Mouse (Mus musculus) myocyte (in vitro differentiated cells): Measurements from ENCODE around the gene Tmem243. TPM values are rescaled to one million over a fixed set of nuclear protein-coding genes. Genes with fewer than 3 reads are reported as not detected.
"Not testable (repeated sequence)": the region's sequence is repeated elsewhere in the genome, so short reads cannot be mapped to it uniquely, and the experiment has no call there.

Experiments
- H3K27me3 ChIP-seq: one replicate; pipeline ENCODE4 v1.6.1; 2011; ENCODE audit not compliant: control insufficient read depth, insufficient read depth, insufficient read length
- H3K36me3 ChIP-seq: one replicate; pipeline ENCODE4 v1.6.1; 2011; ENCODE audit not compliant: control insufficient read depth, insufficient read depth
- H3K4me2 ChIP-seq: one replicate; pipeline ENCODE4 v1.6.1; 2011; ENCODE audit warnings: low read depth, control low read depth
- H3K4me3 ChIP-seq: one replicate; pipeline ENCODE4 v1.5.1; 2011; ENCODE audit warnings: mild to moderate bottlenecking, control low read depth, moderate library complexity
- H3K79me2 ChIP-seq: one replicate; pipeline ENCODE4 v1.6.1; 2011; ENCODE audit not compliant: control insufficient read depth, insufficient read depth
- H3ac ChIP-seq: one replicate; pipeline ENCODE4 v1.6.1; 2011; ENCODE audit not compliant: control insufficient read depth, insufficient read length
- CEBPB ChIP-seq: IDR thresholded peaks from 2 replicates; pipeline ENCODE4 v1.6.1; 2011; ENCODE audit warnings: mild to moderate bottlenecking, moderate library complexity; ENCODE audit not compliant: poor library complexity, insufficient read depth, severe bottlenecking
- E2F4 ChIP-seq: IDR thresholded peaks from one replicate; pipeline ENCODE4 v1.6.1; 2011; ENCODE audit warnings: mild to moderate bottlenecking, control low read depth, moderate library complexity; ENCODE audit not compliant: insufficient read depth
- MAX ChIP-seq: IDR thresholded peaks from one replicate; pipeline ENCODE4 v1.6.1; 2011; ENCODE audit warnings: low read depth, mild to moderate bottlenecking, control low read depth
- MYOD1 ChIP-seq, 3 experiments: IDR thresholded peaks; one replicate each; pipeline ENCODE4 v1.6.1; 2011; ENCODE audit warnings: control low read depth in 2 of 3, low read depth in 2 of 3, mild to moderate bottlenecking in 2 of 3, moderate library complexity in 1 of 3; ENCODE audit not compliant: insufficient read length in 2 of 3, control insufficient read depth in 1 of 3
- MYOG ChIP-seq, 3 experiments: IDR thresholded peaks; one replicate each; pipeline ENCODE4 v1.6.1; 2011; ENCODE audit warnings: control low read depth in 2 of 3, low read depth in 2 of 3, mild to moderate bottlenecking in 2 of 3; ENCODE audit not compliant: insufficient read length in 2 of 3, control insufficient read depth in 1 of 3, insufficient read depth in 1 of 3
- POLR2A ChIP-seq: IDR thresholded peaks from one replicate; pipeline ENCODE4 v1.6.1; 2011; ENCODE audit warnings: low read depth, mild to moderate bottlenecking, control low read depth, moderate library complexity; ENCODE audit not compliant: insufficient read length
- POLR2AphosphoS2 ChIP-seq: IDR thresholded peaks from one replicate; pipeline ENCODE4 v1.6.1; 2011; ENCODE audit warnings: low read depth, control low read depth; ENCODE audit not compliant: insufficient read length
- REST ChIP-seq: IDR thresholded peaks from one replicate; pipeline ENCODE4 v1.6.1; 2011; ENCODE audit warnings: mild to moderate bottlenecking, control low read depth, moderate library complexity; ENCODE audit not compliant: insufficient read depth, insufficient read length
- SRF ChIP-seq: IDR thresholded peaks from one replicate; pipeline ENCODE4 v1.6.1; 2011; ENCODE audit warnings: low read depth; ENCODE audit not compliant: control insufficient read depth, insufficient read length
- TCF12 ChIP-seq: IDR thresholded peaks from one replicate; pipeline ENCODE4 v1.6.1; 2011; ENCODE audit warnings: mild to moderate bottlenecking, control low read depth; ENCODE audit not compliant: poor library complexity, insufficient read depth, severe bottlenecking
- TCF3 ChIP-seq: IDR thresholded peaks from one replicate; pipeline ENCODE4 v1.6.1; 2011; ENCODE audit warnings: low read depth, control low read depth; ENCODE audit not compliant: insufficient read length
- USF1 ChIP-seq: IDR thresholded peaks from one replicate; pipeline ENCODE4 v1.6.1; 2011; ENCODE audit warnings: low read depth, mild to moderate bottlenecking, control low read depth, moderate library complexity
- polyA plus RNA-seq: library from polyadenylated mRNA; unstranded; fragments of >200 nt; fragmentation: generic; extraction: Trizol; gene quantifications from one replicate; pipeline ENCODE4 v1.2.1, GENCODE M21; 2012; ENCODE audit warnings: missing spikeins

Gene Tmem243
- polyA plus RNA-seq, 1 experiment: 2.7 TPM

DNA sequence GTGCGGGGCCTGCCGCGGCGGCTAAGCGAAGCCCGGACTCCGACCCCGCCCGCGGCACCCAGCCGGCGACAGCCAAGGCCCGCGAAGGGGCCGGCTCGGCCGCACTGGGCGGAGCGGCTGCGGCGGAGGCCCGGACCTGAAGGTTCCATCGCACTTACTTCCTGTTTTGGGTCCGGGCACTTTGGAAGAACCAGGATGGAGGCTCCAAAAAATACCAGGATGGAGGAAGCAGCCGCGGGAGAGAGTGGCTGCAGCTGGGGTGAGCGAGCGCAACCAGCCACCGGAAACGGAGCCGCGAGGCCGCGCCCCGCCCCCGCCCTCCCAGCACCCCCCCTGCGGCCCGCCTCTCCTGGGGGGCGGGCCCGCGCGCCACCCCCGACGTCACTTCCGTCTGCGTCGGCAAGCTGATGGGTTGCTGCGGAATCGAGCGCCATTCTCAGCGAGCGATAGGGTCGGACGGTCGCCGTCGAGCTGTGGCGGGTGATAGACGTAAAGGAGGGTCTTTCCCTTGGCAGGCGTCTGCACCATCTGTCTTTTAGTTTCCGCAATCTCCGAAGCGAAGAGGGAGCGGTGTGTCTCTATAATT, 61.1 kb downstream of the Tmem243 start, which contains the start of gene Dmtf1:
Gene Dmtf1, minus strand, starts transcription at position 321 of the 586 bp plus-strand sequence.
- Histone ChIP-seq H3K4me2 (peak within 1 kb of the TSS; percentile 95), H3K27me3 (no peaks in the 10 kb centered on the region), H3K79me2 (peaks cover 44% of the 10 kb centered on the region), H3K4me3 (peak within 1 kb of the TSS; percentile 44), H3ac (peak within 1 kb of the TSS; percentile 92), H3K36me3 (no peaks in the 10 kb centered on the region)
- no peak for TF ChIP-seq TCF12
- no peak for TF ChIP-seq TCF3
- TF ChIP-seq E2F4: no peak
- TF ChIP-seq MAX: no peak
- peak; percentile 46 for TF ChIP-seq REST
- TF ChIP-seq SRF: no peak
- no peak for TF ChIP-seq MYOD1 (IDR thresholded peaks at IDR 0.05; ENCODE audit: control insufficient read depth in 1 of 3, insufficient read length in 2 of 3, low read depth in 2 of 3)
- TF ChIP-seq POLR2AphosphoS2: peak; percentile 99
- peak; percentile 98 for TF ChIP-seq POLR2A
- TF ChIP-seq CEBPB: no peak

- H3K4me2 ChIP-seq: peak overlapping the region; percentile 95
- H3K4me3 ChIP-seq: peak overlapping the region; percentile 44
- H3K79me2 ChIP-seq: peaks cover 39% of the 10 kb centered on the region
- peak overlapping the region; percentile 92 for H3ac ChIP-seq
- no peaks in the 10 kb centered on the region for H3K27me3 ChIP-seq
- H3K36me3 ChIP-seq: no peaks in the 10 kb centered on the region
- TF ChIP-seq CEBPB (no peak), REST (no peak), MYOG (IDR thresholded peaks at IDR 0.05; ENCODE audit: control insufficient read depth in 1 of 3, insufficient read depth in 1 of 3, insufficient read length in 2 of 3, low read depth in 2 of 3) (no peak), USF1 (no peak), POLR2A (no peak), MAX (no peak), POLR2AphosphoS2 (no peak), TCF12 (no peak), TCF3 (no peak), E2F4 (no peak), MYOD1 (IDR thresholded peaks at IDR 0.05; ENCODE audit: control insufficient read depth in 1 of 3, insufficient read length in 2 of 3, low read depth in 2 of 3) (no peak), SRF (no peak)
Measured at GRCm38 (mm10) chr5:9162088-9162487, 61.6 kb downstream of the Tmem243 start.

DNA sequence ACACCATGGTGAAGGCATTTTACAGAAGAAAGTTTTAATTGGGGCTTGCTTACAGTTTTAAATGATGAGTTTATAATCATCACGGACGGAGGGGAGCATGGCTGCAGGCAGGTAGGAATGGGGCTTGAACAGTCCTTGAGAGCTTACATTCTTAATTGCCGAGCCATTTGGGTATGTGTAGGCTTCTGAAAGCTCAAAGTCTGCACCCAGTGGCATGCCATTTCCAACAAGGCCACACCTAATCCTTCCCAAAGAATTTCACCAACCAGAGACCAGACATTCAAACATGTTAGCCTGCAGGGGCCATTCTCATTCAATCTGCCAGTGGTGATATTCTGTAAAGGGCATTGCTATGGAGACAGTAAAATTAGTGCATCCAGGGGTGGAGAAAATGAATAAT, 62.9 kb downstream of the Tmem243 start:
- no peak overlapping the region for H3ac ChIP-seq
- no peaks in the 10 kb centered on the region for H3K36me3 ChIP-seq
- TF ChIP-seq MAX (no peak), MYOD1 (IDR thresholded peaks at IDR 0.05; ENCODE audit: control insufficient read depth in 1 of 3, insufficient read length in 2 of 3, low read depth in 2 of 3) (no peak), SRF (no peak), TCF3 (no peak), USF1 (no peak), POLR2A (no peak), POLR2AphosphoS2 (no peak), REST (no peak), CEBPB (no peak), E2F4 (no peak), TCF12 (no peak), MYOG (IDR thresholded peaks at IDR 0.05; ENCODE audit: control insufficient read depth in 1 of 3, insufficient read depth in 1 of 3, insufficient read length in 2 of 3, low read depth in 2 of 3) (no peak)
- no peak overlapping the region for H3K4me3 ChIP-seq
- no peaks in the 10 kb centered on the region for H3K27me3 ChIP-seq
- H3K79me2 ChIP-seq: peaks cover 26% of the 10 kb centered on the region
- H3K4me2 ChIP-seq: no peak overlapping the region

- H3K36me3 ChIP-seq, H3K4me2 ChIP-seq, H3K79me2 ChIP-seq, H3ac ChIP-seq, H3K27me3 ChIP-seq, H3K4me3 ChIP-seq: not testable (repeated sequence)
Measured at GRCm38 (mm10) chr5:9165151-9165550, 64.7 kb downstream of the Tmem243 start.

- no peak for TF ChIP-seq TCF3
- TF ChIP-seq SRF: no peak
- no peak for TF ChIP-seq MAX
- no peak for TF ChIP-seq MYOG (IDR thresholded peaks at IDR 0.05; ENCODE audit: control insufficient read depth in 1 of 3, insufficient read depth in 1 of 3, insufficient read length in 2 of 3, low read depth in 2 of 3)
- no peak for TF ChIP-seq POLR2AphosphoS2
- TF ChIP-seq E2F4: no peak
- TF ChIP-seq TCF12: no peak
- TF ChIP-seq POLR2A: no peak
- TF ChIP-seq MYOD1 (IDR thresholded peaks at IDR 0.05; ENCODE audit: control insufficient read depth in 1 of 3, insufficient read length in 2 of 3, low read depth in 2 of 3): no peak
- no peak for TF ChIP-seq REST
- TF ChIP-seq CEBPB: no peak
- no peak for TF ChIP-seq USF1
- Histone ChIP-seq H3K4me2 (no peak overlapping the region), H3K79me2 (no peaks in the 10 kb centered on the region), H3ac (no peak overlapping the region), H3K4me3 (no peak overlapping the region), H3K36me3 (no peaks in the 10 kb centered on the region), H3K27me3 (no peaks in the 10 kb centered on the region)
Measured at GRCm38 (mm10) chr5:9166366-9166765, 65.9 kb downstream of the Tmem243 start.

GRCm38 (mm10) chr5:9169328-9170005, 69.0 kb downstream of the Tmem243 start:
- not testable (repeated sequence) for H3K4me2 ChIP-seq, H3K36me3 ChIP-seq, H3K27me3 ChIP-seq, H3ac ChIP-seq, H3K79me2 ChIP-seq, H3K4me3 ChIP-seq
